Mouse (Mus musculus): Measurements from ENCODE around the gene Opn4.
A peak's percentile ranks its signal among the peaks of the same experiment; 100 is the strongest.

Gene Opn4

DNA sequence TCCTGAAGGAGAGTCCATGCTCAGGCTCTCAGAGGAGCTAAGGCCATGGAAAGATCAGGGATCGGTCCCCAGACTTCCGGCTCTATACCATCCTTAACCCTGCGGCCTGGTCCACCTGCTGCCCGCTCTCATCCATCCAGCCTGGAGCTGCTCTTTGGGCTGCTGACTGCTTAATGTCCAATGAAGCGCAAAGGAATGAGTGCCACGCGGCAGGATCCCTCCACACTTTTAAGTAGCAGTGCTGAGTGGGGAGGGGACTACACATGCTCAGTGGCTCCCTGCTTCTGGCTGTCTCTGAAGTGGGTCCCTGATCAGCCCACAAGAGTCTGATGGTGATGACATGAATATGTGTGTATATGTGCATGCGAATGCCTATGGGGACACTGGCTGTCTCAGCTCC is at the start of gene Opn4:
Gene Opn4 (minus strand): TSS at position 202 of the 400 bp plus-strand sequence.
- DNase-seq (ENCODE audit: low spot score in 2 of 2), result no peak

DNA sequence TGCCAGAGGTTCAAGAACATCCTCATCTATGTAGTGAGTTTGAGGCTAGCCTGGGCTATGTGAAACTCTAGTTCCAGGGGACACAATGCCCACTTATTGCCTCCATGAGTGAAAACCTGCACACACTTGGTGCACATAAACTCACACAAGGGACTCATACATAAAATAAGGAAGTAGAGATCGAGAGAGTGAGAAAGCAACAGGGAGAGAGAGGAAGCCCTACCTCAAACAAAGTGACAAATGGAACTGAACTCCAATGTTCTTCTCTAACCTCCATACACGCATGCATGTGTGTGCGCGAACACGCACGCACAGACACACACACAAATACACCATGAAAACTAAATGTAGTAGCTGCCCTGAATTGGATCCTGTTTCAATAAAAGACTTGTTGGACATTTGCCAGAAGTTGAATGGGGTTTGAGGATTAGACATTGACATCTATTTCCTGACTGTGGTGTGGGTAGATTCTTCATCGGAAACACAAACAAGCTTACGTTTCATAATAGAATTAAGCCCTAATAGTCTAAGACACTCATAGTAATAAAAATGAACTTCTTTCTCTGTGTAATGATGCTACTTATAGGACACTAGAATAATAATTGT is 48.0 kb upstream of the Opn4 start:
- DNase-seq (ENCODE audit: low spot score in 2 of 2), result no peak

DNA sequence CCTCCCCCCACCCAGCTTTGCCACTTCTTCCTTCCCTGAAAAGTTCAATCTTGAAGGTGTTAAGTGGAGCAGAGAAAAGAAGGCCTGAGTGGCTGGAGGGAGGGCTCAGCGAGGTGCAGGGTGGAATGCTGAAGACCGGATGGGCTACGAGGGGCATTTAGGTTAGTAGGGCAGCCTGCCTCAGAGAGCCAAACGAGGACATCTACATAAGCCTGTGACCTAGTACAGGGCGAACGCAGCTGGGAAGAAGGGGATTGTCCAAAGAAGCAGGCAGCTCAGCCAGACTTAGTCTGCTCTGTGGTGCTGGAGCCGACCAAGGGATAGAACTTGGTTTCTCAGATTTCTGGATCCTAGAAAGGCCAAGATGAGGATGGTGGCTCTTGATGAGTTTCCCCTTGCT is 44.2 kb upstream of the Opn4 start:
- no peak for DNase-seq (ENCODE audit: low spot score in 2 of 2)

DNA sequence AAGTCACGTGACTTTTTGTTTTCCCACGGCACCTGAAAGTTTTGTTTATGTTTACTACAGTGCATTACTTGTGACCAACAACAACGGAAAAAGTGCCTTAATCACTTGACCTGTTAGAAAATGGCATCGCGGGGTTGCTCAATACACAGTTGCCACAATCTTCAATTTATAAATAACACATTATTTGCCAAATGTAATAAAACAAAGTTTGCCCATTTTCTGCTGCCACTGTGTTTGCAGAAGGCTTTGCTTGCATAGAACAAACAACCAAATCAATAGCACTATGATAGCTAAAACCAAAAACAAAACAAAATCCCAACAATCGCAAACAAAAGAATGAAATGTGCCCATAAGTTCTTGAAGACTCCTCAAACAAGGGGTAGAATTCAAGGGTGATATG is 35.8 kb upstream of the Opn4 start:
- no peak for DNase-seq (ENCODE audit: low spot score in 2 of 2)

DNA sequence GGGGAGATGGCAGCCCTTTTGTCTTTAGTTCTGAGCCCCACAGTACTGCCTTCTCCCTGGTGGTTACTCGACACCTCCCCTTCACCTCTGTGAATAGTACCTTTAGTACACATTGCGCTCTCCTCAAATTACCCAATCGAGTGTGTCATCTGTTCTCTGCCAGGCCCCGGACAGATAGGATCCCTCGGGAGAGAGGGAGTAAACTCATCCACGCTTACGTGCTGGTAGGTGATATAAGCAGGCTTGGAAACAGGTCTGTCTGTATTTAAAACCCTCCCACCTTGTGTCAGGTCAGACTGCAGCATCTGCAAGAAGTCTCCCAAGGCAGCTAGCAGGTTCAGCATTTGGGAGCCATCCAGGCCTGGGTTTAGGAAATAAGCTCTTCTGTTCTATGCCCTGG is 35.2 kb upstream of the Opn4 start:
- DNase-seq (ENCODE audit: low spot score in 2 of 2), result no peak

DNA sequence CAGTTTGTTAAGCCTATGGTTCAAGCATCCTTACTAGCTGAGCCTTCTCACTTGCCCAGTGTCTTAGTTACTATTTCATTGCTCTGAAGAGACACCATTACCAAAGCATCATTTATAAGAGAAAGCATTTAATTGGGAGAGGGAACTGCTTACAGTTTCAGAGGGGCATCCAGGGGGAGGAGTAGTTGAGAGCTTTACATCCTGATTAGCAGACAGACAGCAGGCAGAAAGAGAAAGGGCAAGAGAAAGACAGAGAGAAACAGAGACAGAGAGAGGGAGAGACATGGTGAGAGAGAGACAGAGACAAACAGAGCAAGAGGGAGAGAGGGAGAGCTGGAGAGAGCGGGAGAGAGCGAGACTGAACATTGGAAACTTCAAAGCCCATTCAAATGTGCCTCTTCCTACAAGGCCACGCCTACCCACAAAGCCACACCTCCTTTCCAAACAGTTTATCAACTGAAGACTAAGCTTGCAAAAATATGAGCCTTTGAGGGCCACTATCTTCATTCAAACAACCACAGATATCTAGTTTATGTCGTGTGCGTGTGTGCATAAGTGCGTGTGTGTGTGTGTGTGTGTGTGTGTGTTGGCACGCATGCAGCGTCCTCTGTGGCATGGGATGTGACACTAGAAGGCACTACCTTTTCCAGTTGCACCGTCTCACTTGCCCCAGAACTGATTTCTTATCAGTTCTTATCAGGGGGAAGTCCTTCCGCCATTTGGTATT is 32.9 kb upstream of the Opn4 start:
- DNase-seq (ENCODE audit: low spot score in 2 of 2), result no peak

DNA sequence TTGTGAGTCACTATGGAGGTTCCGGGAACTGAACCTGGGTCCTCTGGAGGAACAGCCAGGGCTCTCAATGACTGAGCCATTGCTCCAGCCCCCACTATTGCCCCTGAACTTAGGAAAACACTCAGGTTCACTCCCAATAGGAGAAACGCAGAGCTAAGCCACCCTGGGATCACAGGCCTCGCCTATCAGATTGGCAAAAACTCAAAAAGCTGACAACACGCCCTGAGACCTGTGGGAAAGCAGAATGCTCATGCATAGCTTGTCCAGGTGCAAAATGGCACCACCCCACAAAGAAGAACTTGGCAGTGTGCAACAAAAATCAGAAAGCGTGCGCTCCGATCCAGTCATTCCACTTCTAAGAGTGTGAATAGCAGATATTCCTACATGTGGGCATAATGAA is 26.9 kb upstream of the Opn4 start:
- DNase-seq (ENCODE audit: low spot score in 2 of 2), result no peak

DNA sequence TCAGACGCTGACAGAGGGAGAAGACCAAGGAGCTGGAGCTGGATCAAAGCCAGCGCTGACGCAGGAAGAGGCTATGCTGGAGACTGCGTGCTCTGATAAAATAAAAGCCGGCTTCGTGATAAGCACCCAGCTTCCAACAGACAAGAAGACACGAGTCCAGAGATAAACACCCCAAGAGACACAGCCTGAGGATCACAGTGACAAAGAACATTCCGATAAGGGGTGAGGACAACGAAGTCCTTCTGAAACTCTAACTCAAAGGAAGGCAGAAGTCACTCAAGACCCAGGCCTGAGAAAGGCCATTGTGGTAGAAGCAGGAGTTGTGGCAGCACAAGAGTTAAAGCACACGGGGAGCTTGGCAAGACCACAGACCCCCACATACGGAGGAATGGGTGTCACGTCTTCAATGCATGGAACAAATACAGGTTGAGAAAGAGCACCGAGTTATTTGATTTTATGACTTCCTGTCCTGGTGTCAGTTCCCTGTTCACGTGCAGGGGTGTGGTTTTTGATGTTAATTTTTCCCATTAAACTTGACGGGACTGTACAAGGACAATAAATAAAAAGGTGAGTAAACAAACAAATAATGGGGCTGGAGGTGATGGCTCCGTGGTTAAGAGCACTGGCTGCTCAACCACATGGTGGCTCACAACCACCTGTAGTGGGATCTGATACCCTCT is 23.7 kb upstream of the Opn4 start:
- no peak for DNase-seq (ENCODE audit: low spot score in 2 of 2)

DNA sequence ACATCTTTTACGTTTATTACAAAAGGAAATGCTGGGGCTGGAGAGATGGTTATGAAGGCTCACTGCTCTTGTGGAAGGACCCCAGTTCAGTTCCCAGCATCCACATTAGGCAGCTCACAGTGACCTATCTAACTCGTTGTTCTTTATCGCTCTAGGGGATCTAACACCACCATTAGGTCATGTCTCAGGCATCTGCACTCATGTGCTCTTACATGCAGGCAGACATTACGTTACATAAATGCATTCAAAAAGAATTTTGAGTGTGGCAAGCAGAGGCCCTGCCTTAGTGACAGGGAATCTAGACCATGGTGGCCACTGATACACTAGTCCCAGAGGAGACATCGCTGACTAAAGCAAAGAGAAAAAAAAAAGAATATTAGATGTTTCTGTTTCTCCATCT is 23.1 kb upstream of the Opn4 start:
- no peak for DNase-seq (ENCODE audit: low spot score in 2 of 2)

DNA sequence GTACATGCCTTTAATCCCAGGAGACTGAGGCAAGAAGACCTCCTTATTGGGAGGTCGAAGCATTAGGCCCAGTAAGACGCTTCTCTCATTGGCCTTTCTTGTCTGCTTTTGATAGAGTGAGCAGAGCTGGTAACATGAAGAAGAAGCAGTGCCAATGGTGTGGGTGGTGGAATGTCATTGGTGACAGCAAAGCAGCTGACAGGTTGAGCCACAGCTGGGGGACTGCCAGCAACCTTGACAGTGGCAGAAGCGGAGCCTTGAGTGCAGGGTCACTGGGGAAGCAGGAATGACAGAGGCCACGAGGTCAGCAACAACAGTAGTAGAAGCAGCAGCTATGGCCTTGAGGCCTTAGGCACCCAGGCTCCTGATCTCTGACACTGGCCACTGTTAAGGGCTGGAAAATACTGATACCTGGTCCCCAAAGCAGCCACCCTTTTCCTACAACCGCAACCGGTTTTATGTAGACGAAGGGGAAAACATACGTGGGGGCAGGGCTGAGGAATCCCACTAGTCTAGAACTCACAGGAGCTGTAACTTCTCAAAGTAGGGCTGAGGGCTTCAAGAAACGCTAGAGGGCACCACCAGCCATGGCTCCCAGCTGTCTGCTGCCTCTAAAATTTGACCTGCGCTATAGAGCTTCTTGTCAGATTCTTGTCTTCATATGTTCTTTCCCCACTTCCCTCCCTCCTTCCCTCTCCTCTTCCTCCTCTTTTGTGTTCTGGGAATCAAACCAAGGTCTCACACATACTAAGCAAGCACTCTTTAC is 20.9 kb upstream of the Opn4 start:
- DNase-seq (ENCODE audit: low spot score in 2 of 2), result peak; percentile 14 to 19

DNA sequence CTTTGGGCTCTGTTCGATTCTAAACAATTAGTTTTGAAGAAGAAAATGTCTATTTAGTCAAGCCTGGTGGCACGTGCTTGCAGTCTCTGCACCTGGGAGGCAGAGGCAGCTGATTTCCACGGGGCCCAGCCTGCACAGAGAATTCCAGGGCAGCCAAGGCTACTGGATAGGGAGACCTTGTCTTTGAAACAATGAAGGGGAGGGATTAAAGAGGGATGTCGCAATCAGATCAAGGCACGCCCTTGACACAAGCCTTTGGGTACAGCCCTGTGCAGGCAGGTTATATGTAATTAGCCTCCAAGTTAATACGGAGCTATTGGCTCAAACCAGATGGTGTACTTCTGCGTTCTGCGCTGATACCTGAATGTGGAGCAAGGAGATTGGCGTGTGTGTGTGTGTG is 18.9 kb upstream of the Opn4 start:
- no peak for DNase-seq (ENCODE audit: low spot score in 2 of 2)

DNA sequence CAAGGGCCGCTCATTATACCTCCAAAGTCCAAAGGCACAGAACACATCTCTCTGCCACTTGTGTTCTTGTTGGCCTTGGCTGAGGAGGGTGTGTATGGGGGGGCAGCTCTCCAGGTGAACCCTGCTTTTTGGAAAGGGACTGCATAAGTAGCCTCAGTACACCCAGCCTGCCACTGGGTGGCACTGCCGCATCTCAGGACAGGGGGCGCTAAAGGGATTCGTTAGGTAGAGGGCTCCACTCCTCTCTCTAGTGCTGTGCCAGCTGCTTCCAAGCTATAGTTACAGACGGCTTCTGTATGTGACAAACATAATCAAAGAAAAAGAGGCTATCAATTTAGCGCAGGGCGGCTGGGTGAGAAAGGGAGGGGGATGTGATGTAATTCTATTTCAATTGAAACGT is 16.9 kb upstream of the Opn4 start:
- peak; percentile 71 to 77 for DNase-seq (ENCODE audit: low spot score in 2 of 2)

DNA sequence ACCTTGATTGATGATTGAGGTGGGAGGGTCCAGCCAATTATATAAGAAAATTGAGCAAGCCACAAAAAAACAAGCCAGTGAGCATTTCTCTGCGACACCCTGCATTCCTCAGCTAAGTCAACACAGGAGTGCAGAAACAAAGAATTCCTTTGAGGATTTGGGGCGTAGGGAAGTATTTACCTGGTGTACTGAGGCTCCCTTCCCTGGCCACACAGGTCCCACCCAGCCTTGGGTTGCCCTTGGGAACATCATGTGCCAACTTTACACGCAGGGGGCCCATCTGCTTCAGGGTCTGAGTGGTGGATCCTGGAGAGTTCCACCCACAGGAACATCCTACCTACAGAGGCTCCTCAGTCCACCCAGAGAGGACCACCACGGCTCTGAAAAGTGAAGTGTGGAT is 15.7 kb upstream of the Opn4 start:
- no peak for DNase-seq (ENCODE audit: low spot score in 2 of 2)

DNA sequence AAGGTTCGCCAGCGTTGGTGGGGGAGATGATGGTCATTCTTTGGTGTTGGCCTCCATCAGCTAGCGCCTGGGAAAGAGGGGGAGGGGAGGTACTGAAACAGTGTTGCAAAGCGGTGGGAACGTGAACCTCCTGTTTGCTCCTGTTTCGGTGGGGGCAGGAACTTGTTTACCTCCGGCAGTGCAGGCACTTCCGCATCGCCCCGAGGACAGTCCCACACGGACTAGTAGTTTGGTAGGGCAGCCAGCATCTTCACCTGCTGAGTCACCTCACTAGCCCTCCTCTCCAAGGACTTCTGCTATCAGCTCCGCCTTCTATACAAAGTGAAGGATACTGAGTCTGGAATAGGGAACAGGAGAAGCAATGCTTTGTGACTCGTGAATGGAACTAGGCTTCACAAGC is 15.1 kb upstream of the Opn4 start:
- no peak for DNase-seq (ENCODE audit: low spot score in 2 of 2)

DNA sequence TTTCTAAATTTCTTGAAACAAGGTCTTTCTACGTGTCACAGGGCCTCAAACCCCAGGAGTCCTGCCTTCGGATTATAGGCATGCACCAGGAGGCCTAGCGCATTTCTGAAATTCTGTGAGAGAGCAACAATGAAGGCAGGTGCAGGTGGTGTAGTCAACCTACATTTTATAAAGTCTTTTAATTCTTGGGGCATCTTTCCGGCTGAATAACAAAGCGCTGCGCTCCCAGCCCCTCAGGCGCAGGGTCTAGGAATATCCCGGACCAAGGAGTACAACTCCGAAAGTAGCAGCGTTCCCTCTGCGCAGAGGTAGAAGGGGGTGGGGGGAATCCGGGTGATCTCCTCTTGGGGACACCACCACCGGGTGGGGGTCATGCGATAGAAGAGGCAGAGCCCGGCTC is 14.6 kb upstream of the Opn4 start:
- no peak for DNase-seq (ENCODE audit: low spot score in 2 of 2)

DNA sequence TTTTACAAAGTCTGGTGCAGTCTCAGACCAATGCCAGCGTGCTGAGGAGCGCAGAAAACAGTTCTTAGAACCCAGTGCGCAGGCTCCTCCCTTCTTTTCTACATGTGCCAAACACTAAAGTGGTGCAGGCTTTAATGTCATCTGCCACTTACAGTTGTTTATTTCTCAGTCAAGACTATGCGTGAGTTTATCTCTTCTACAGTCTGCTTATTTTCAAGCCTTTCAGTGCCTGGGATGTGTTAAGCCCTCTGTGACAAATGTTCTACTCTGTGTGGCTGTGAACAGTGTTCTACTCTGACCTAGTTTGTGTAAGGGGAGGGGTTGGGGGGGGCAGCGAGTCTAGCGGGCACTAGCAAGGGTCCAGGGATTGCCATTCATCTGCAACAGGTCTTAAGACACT is 13.6 kb upstream of the Opn4 start:
- DNase-seq (ENCODE audit: low spot score in 2 of 2), result no peak

DNA sequence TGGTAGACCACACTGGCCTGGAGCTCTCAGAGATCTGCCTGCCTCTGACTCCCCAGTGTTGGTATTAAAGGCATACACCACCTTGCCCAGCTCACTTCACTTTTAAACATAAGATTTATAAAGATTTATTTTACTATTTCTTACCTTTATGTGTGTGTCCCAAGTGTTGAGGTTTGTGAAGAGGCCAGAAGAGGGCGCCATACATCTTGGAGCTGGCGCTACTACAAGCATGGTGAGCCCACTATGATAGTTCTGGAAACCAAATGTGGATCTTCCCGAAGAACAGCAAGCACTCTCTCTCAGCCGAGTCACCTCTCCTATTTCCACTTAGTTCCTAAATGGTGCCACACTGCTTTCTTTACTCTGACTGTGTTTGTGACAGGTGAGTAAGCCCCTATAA is 12.3 kb upstream of the Opn4 start:
- no peak for DNase-seq (ENCODE audit: low spot score in 2 of 2)

DNA sequence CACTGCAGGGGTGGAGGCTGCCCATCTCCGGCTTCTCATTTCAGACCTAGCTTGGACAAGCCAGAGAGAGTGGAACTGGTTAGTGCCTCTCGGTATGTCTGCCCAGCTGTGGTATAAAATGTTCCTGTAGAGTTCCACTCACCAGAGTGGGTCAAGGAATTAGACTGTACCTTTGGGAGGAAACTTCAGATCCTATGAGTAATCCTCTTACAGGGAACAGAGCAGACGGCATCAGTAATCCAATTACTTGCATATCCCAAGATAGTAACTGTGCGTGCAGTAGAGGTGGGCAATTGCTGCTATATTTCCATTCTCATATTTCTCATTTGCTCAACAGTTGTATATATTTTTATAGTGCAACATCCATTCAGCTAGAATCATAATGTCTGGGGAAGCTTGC is 11.6 kb upstream of the Opn4 start:
- no peak for DNase-seq (ENCODE audit: low spot score in 2 of 2)

DNA sequence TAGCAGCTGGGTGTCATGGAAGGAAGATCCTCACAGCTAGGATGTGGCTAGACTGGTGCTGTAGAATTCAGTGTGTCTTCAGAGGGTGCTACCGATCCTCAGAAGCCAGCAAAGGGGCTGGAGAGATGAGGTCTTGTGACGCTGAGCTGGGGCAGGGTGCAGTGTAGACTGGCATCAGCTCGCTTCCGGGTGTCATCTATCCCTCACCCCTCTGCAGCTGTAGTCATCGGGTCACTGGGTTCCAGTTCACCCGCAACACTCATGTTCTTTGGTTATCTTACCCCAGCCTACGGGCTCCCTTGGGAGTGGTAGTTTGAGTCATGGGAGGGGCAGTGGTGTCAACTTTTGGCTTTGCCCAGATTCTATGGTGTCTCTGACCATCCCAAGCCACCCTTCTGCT is 2.0 kb upstream of the Opn4 start:
- no peak for DNase-seq (ENCODE audit: low spot score in 2 of 2)

DNA sequence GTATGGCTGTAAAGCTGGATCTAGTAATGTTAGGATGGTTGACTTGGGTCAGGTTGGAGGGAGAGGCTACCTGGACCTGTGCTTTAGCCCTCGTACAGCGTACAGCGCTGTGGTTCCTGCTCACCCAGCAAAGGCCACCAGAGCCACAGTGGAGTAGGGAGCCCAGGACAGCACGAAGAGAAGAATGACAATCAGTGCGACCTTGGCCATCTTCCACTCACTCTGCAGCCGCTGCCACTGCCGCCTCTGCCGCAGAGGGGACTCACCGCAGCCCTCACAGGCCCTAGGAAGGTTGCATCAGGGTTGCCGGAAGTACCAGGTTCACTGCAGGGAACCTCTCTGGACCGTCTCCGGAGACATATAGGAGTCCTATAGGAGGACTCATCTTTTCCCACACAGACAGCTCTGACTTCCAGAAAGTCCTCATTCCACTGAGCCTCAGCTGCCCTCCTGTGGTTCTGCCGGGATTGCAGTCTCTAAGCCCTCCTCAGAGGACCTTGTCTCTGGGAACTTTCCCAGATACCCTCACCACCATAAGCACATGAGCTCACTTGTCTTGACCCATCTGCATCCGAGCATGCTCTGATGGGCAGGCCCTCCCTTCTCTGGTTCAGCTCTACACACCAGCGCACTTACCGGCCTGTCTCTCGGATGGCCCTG is 4.2 kb downstream of the Opn4 start:
- no peak for DNase-seq (ENCODE audit: low spot score in 2 of 2)

DNA sequence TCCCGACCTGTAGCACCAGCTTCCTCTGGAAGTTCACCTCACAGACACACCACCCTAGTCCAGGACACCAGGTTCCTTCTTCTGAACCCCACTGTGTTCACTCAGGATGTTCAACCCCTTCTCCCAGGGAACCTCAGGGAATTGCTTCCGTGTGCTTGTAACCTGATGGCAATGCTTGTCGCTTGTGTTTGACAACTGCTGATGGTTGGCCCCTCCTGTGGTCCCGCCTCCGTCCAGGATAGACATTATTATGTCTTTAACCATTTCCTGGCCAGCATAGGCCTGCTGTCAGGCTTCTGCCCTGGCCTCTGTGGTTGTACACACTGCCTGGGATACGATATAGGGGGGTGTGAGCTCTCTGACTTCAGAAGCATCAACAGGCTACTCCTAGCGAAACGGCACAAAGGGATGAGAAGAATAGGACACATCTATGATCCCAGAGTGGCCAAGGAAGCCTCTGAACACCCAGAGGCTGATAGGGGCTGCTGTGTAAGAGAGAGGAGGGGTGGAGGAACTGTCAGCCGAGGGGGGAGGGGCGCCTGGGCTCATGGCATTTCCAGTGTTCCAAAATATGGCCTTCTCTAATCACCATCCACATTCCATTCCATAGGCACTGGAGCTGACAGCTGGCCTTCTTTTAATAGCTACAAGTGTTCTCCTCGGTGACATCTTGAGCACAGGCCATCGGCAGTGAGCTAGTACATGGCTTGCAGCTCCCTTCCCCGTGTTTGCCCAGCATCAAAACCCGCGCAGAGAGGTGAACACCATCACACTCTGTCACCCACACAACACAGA is 8.0 kb downstream of the Opn4 start:
- DNase-seq (ENCODE audit: low spot score in 2 of 2), result no peak
